Mouse (Mus musculus): ENCODE data around the gene Kpnb1.

DNA sequence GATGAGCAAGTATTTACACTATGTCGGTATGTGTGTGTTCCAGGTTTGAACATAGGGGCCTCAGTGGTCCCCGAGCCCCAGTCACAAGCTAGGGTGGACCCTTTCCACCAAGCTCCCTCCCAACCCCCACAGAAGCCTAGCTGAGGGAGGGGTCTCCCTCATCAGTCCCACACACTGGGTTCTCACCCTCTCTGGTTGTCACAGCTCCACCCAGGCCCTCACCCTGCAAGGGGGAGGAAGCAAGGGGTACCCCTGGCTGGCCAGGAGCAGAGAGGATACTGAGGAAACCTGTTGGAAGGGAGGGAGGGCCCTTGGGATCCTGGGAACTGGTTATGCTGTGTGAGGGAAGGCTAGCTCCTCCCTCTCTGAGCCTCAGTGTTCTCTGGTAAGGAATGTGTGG, 42.4 kb downstream of the Kpnb1 start:
- TF ChIP-seq POU5F1 (IDR thresholded peaks at IDR 0.05; ENCODE audit: borderline replicate concordance, low read length) (no peak), CTCF (conservative IDR thresholded peaks at IDR 0.05; ENCODE audit: low read length) (no peak)

Data from E14TG2a.4 (cell line).